In genomic region chr6:85329666-85330185, GRCm38 (mm10) we compare ENCODE assay signal across 24 mouse cellular contexts. TPM values are rescaled to one million over a fixed set of nuclear protein-coding genes. Genes with fewer than 3 reads are reported as not detected.
A peak's percentile ranks its signal among the peaks of the same experiment; 100 is the strongest.
DNase-seq lines count a peak whose midpoint lies in the region; ATAC-seq and TF ChIP-seq lines count a peak whose summit lies in the region.
"Had no signal": no experiment of that assay in that cellular context is flagged by ENCODE, and none has a peak within 500 bp of the region (broad histone marks: within the 10 kb centered on the region; RNA-seq: fewer than 3 reads in every experiment).

No protein-coding gene starts in this region.

- no peaks in the 10 kb centered on the region for H3K36me3 ChIP-seq in kidney, adult 2 months (ENCODE audit: control insufficient read depth, insufficient read depth, low read length)
- H3K36me3 ChIP-seq in kidney, embryonic 16.5 days (ENCODE audit: insufficient read depth, low read length): no peaks in the 10 kb centered on the region
- no peaks in the 10 kb centered on the region for H3K36me3 ChIP-seq in liver, adult 2 months (ENCODE audit: control insufficient read depth, insufficient read depth, low read length)
- H3K36me3 ChIP-seq: embryonic facial prominence, embryonic 10.5 days; embryonic facial prominence, embryonic 12.5 days; G1E had no signal

- H3K27me3 ChIP-seq in kidney, adult 2 months (replicated peaks; ENCODE audit: control insufficient read depth, insufficient read depth, low read length): no peaks in the 10 kb centered on the region
- no peaks in the 10 kb centered on the region for H3K27me3 ChIP-seq in kidney, embryonic 16.5 days (ENCODE audit: insufficient read depth, low read length)
- no peaks in the 10 kb centered on the region for H3K27me3 ChIP-seq in liver, adult 2 months (ENCODE audit: control insufficient read depth, insufficient read depth, low read length)
- H3K27me3 ChIP-seq: Patski had no signal

- no peak overlapping the region for H3K4me2 ChIP-seq in kidney, embryonic 16.5 days (replicated peaks; ENCODE audit: low read depth, low read length)
- H3K4me2 ChIP-seq: embryonic facial prominence, embryonic 12.5 days; forebrain, embryonic 13.5 days had no signal

- H3K9ac ChIP-seq in kidney, embryonic 16.5 days (replicated peaks; ENCODE audit: low read length): no peak overlapping the region
- no peak overlapping the region for H3K9ac ChIP-seq in liver, adult 2 months (ENCODE audit: low read depth, low read length)
- H3K9ac ChIP-seq: embryonic facial prominence, embryonic 12.5 days; forebrain, embryonic 13.5 days had no signal

- H3K9me3 ChIP-seq in kidney, embryonic 16.5 days (ENCODE audit: low read length): no peaks in the 10 kb centered on the region
- H3K9me3 ChIP-seq: embryonic facial prominence, embryonic 10.5 days; embryonic facial prominence, embryonic 12.5 days; forebrain, embryonic 13.5 days; G1E had no signal

- ATAC-seq in kidney, embryonic 16.5 days (ENCODE audit: low FRiP score, low TSS enrichment): no peak
- ATAC-seq: activated CD4-positive, CD25-positive, alpha-beta regulatory T cell, adult 4 months; CD4-positive, CD25-positive, alpha-beta regulatory T cell, adult 4 months; forebrain, embryonic 13.5 days; Patski had no signal

- H3K4me3 ChIP-seq in kidney, adult 2 months (ENCODE audit: insufficient read depth, low read depth, low read length): no peak overlapping the region
- H3K4me3 ChIP-seq in kidney, embryonic 16.5 days (ENCODE audit: low read length): no peak overlapping the region
- no peak overlapping the region for H3K4me3 ChIP-seq in liver, adult 2 months (ENCODE audit: insufficient read depth, low read depth, low read length)
- H3K4me3 ChIP-seq: embryonic facial prominence, embryonic 10.5 days; embryonic facial prominence, embryonic 12.5 days; forebrain, embryonic 13.5 days had no signal

- H3K27ac ChIP-seq in kidney, adult 2 months (ENCODE audit: insufficient read depth, low read depth, low read length): peak overlapping the region; percentile 58
- no peak overlapping the region for H3K27ac ChIP-seq in kidney, embryonic 16.5 days (ENCODE audit: low read length)
- H3K27ac ChIP-seq in liver, adult 2 months (replicated peaks; ENCODE audit: insufficient read depth, low read depth, low read length): peak overlapping the region; percentile 82
- H3K27ac ChIP-seq: embryonic facial prominence, embryonic 10.5 days; embryonic facial prominence, embryonic 12.5 days; forebrain, embryonic 13.5 days had no signal

- TF ChIP-seq CTCF in kidney, adult 2 months (conservative IDR thresholded peaks at IDR 0.05; ENCODE audit: insufficient read depth, insufficient read length, low read depth, low read length): no peak
- TF ChIP-seq CTCF in liver, adult 2 months (IDR thresholded peaks at IDR 0.05; ENCODE audit: low read depth, low read length): no peak

- 56% methylated on average over 4 of the region's 4 CpGs for WGBS in kidney, adult 2 months
- 92% methylated on average over 4 of the region's 4 CpGs for WGBS in kidney, embryonic 16.5 days
- WGBS in liver, adult 2 months: 25% methylated on average over 4 of the region's 4 CpGs

- TF ChIP-seq POLR2A in kidney, adult 2 months (IDR thresholded peaks at IDR 0.05; ENCODE audit: low read depth, low read length): no peak
- no peak for TF ChIP-seq POLR2A in liver, adult 2 months (IDR thresholded peaks at IDR 0.05; ENCODE audit: extremely low read depth, insufficient read depth, low read length)

- H3K4me1 ChIP-seq in kidney, adult 2 months (ENCODE audit: control insufficient read depth, insufficient read depth, low read length): peaks cover 21% of the 10 kb centered on the region; the same call in 1 of the 2 replicates
- H3K4me1 ChIP-seq in kidney, embryonic 16.5 days (ENCODE audit: insufficient read depth, low read length): peaks cover 24% of the 10 kb centered on the region
- H3K4me1 ChIP-seq in liver, adult 2 months (ENCODE audit: control insufficient read depth, insufficient read depth, low read length): peaks cover 15% of the 10 kb centered on the region

- peaks cover 4% of the 10 kb centered on the region; the same call in 1 of the 2 replicates for H3K79me2 ChIP-seq in liver, adult 2 months (ENCODE audit: control insufficient read depth, insufficient read depth, low read length)

- DNase-seq in kidney, adult 2 months: peak; percentile 75
- DNase-seq in kidney, adult 9 months: peak; percentile 78
- no peak for DNase-seq in kidney, adult 11 months
- DNase-seq in kidney, postnatal 36 days: peak; percentile 33 to 46
- no peak for DNase-seq in kidney, postnatal 4 days
- DNase-seq in liver, adult 2 months (ENCODE audit: extremely low read depth, low read depth, low spot score): peak; percentile 88
- DNase-seq in liver: no peak
- DNase-seq: adrenal gland, adult 8-10 months; adrenal gland, postnatal 14 days; adrenal gland, postnatal 36 days; B cell, adult 2 months; cerebellum, adult 11-12 months; cerebellum, adult 2 months; cerebellum, adult 9-10 months; cerebellum, postnatal 10 days; cerebellum, postnatal 25 days had no signal

RNA-seq across cellular contexts. Expression of gene Sfxn5, which starts 3.5 kb away (rescaled TPM):
- 23.6 and 25.8 TPM in 2 replicates for polyA plus RNA-seq in kidney, adult 2 months (2012; rRNA removed)
- polyA plus RNA-seq in kidney, embryonic 16.5 days (2015; fragmentation: Nextera tagmentation; extraction: Ambion mirVana): 9.2 and 13.8 TPM in 2 replicates
- total RNA-seq in liver, adult 2 months (2014; rRNA removed): 21.9 and 23.6 TPM in 2 replicates
- 23.4 and 31.8 TPM in 2 replicates for polyA plus RNA-seq in liver, adult 2 months (2012; rRNA removed)

RNA-seq across cellular contexts. Expression of gene Rab11fip5, which starts 44.7 kb away (rescaled TPM):
- 56.8 and 63.6 TPM in 2 replicates for polyA plus RNA-seq in kidney, adult 2 months (2012; rRNA removed)
- 16.5 and 18.9 TPM in 2 replicates for polyA plus RNA-seq in kidney, embryonic 16.5 days (2015; fragmentation: Nextera tagmentation; extraction: Ambion mirVana)
- total RNA-seq in liver, adult 2 months (2014; rRNA removed): 0.46 and 0.54 TPM in 2 replicates
- 0.55 and 1.4 TPM in 2 replicates for polyA plus RNA-seq in liver, adult 2 months (2012; rRNA removed)
- polyA plus RNA-seq: G1E had no signal

Comparison
In these comparisons a context has a peak if more than half of its experiments do, and no peak if none do; other contexts are left out.
1. DNase-seq: peak in kidney, adult 2 months (single experiment), kidney, adult 9 months (single experiment), kidney, postnatal 36 days (2 of 2) and liver, adult 2 months (single experiment); none in kidney, adult 11 months (single experiment), kidney, postnatal 4 days (0 of 2) and liver (single experiment).